ENCODE assay signal across 12 mouse cellular contexts in the genomic region with DNA sequence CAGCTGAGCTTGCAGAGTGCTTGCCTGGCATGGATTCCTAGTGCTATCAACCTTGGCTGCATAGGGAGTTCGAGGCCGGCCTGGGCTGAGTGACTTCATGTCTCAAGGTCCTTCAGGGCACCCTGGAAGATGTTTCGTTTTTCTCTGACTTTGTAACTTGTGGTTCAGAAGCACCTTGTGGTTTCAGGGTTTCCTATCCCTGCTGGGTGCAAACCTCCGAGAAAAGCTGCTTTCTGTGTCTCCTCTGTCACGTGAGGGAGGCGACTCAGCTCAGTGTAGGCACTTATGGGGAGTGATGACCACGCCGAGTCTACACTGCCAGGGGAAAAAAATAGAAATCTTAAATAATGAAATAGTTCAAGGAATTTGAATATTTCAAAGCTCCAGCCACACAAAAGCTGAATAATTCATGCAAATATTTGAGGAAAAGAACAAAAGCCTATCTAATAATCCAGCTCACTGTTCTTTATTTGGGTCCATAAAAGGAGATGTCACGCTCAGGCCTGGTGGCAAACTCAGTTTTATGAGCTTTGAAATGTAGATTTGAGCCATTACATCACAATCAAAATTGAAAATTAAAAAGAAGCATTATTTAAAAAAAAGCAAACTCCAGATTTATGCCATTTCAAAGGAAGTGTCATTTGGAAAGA. TPM values are rescaled to one million over a fixed set of nuclear protein-coding genes. Genes with fewer than 3 reads are reported as not detected.
DNase-seq lines count a peak whose midpoint lies in the region; ATAC-seq and TF ChIP-seq lines count a peak whose summit lies in the region.
"Had no signal": no experiment of that assay in that cellular context is flagged by ENCODE, and none has a peak within 500 bp of the region (broad histone marks: within the 10 kb centered on the region; RNA-seq: fewer than 3 reads in every experiment).

No protein-coding gene starts in this region.

- H3K27ac ChIP-seq in heart, embryonic 14.5 days (replicated peaks in 1 of 2; ENCODE audit: control insufficient read depth in 1 of 2, insufficient read depth in 1 of 2, low read depth in 2 of 2, low read length in 2 of 2) = peak overlapping the region; percentile 27 to 90
- H3K27ac ChIP-seq: gastrocnemius, adult 2 months; stomach, postnatal 0 days had no signal

- DNase-seq in heart, postnatal 36 days = no peak
- DNase-seq in CD4-positive, CD25-positive, alpha-beta regulatory T cell, adult 2 months (ENCODE audit: low read depth, low spot score) = peak; percentile 61
- DNase-seq in brain, embryonic 14.5 days (ENCODE audit: low read depth) = peak; percentile 27
- peak; percentile 16 to 18 for DNase-seq in thymus, adult 18-20 months
- DNase-seq in kidney, adult 18-20 months = no peak
- DNase-seq in urinary bladder, postnatal 10 days (ENCODE audit: low spot score) = no peak
- DNase-seq: cerebellum, adult 11-12 months; gastrocnemius, adult 2 months; liver had no signal

- H3K27me3 ChIP-seq in heart, embryonic 14.5 days (ENCODE audit: control insufficient read depth, insufficient read depth, low read length) = no peaks in the 10 kb centered on the region

- intact Hi-C loops in heart, postnatal 36 days (cut with DNase I) = no loop called here

- peak overlapping the region; percentile 46 for H3K4me2 ChIP-seq in heart, embryonic 14.5 days (ENCODE audit: low read length)

- no peaks in the 10 kb centered on the region for H3K9me3 ChIP-seq in heart, embryonic 14.5 days (ENCODE audit: control insufficient read depth, low read length)

- no peak for ATAC-seq in heart, embryonic 14.5 days (ENCODE audit: insufficient number of reproducible peaks, insufficient read depth, low FRiP score, low read depth)
- ATAC-seq: intestine, postnatal 0 days had no signal

- H3K9ac ChIP-seq in heart, embryonic 14.5 days (ENCODE audit: low read length) = no peak overlapping the region

- no peaks in the 10 kb centered on the region for H3K36me3 ChIP-seq in heart, embryonic 14.5 days (ENCODE audit: control insufficient read depth, insufficient read depth, low read length)

- H3K4me3 ChIP-seq in heart, embryonic 14.5 days (ENCODE audit: control insufficient read depth in 1 of 2, insufficient read depth in 1 of 2, low read depth in 1 of 2, low read length in 2 of 2) = no peak overlapping the region
- H3K4me3 ChIP-seq: gastrocnemius, adult 2 months had no signal

- TF ChIP-seq CTCF in brain, embryonic 14.5 days (IDR thresholded peaks at IDR 0.05; ENCODE audit: borderline replicate concordance, extremely low read depth, insufficient read depth, insufficient read length) = no peak

- no peak for TF ChIP-seq POLR2A in brain, embryonic 14.5 days (IDR thresholded peaks at IDR 0.05; ENCODE audit: borderline replicate concordance, extremely low read depth, insufficient read depth, insufficient read length, poor library complexity, severe bottlenecking)

- H3K4me1 ChIP-seq in heart, embryonic 14.5 days (ENCODE audit: control insufficient read depth in 2 of 2, insufficient read depth in 2 of 2, low read length in 2 of 2) = peaks cover 17 to 19% of the 10 kb centered on the region in 2 experiments

- WGBS in heart, embryonic 14.5 days = 68% methylated on average over 9 of the region's 9 CpGs

RNA-seq across cellular contexts. Expression of a gene that starts 34.2 kb away (rescaled TPM):
- 29.1 and 29.6 TPM in 2 replicates for polyA plus RNA-seq in heart, embryonic 14.5 days (2014; fragmentation: Nextera tagmentation; extraction: Ambion mirVana)
- total RNA-seq in heart, postnatal 36 days (2021) = 10 to 100 TPM; 23.6 to 25.2 TPM
- polyA plus RNA-seq in brain, embryonic 14.5 days (2012; rRNA removed) = 49.8 and 55.3 TPM in 2 replicates

Comparison
In these comparisons a context has a peak if more than half of its experiments do, and no peak if none do; other contexts are left out.
1. DNase-seq: peak in CD4-positive, CD25-positive, alpha-beta regulatory T cell, adult 2 months (single experiment), brain, embryonic 14.5 days (single experiment) and thymus, adult 18-20 months (2 of 2); none in heart, postnatal 36 days (0 of 2), kidney, adult 18-20 months (single experiment) and urinary bladder, postnatal 10 days (single experiment).